ENCODE assay signal across 10 mouse cellular contexts in genomic region chr1:51216292-51217050, GRCm38 (mm10).
DNase-seq lines count a peak whose midpoint lies in the region; ATAC-seq and TF ChIP-seq lines count a peak whose summit lies in the region.
"Had no signal": no experiment of that assay in that cellular context is flagged by ENCODE, and none has a peak within 500 bp of the region (broad histone marks: within the 10 kb centered on the region; RNA-seq: fewer than 3 reads in every experiment).

No protein-coding gene starts in this region.

- no peak overlapping the region for H3K4me2 ChIP-seq in forebrain, embryonic 15.5 days (replicated peaks)
- H3K4me2 ChIP-seq in midbrain, embryonic 16.5 days (ENCODE audit: low read length), result no peak overlapping the region
- H3K4me2 ChIP-seq: liver, embryonic 11.5 days had no signal

- 76% methylated on average over 5 of the region's 5 CpGs for WGBS in kidney, adult 2 months
- 17% methylated on average over 5 of the region's 5 CpGs for WGBS in forebrain, embryonic 15.5 days
- WGBS in midbrain, embryonic 16.5 days, result 32% methylated on average over 5 of the region's 5 CpGs

- no peak overlapping the region for H3K27ac ChIP-seq in kidney, adult 2 months (ENCODE audit: insufficient read depth, low read depth, low read length)
- H3K27ac ChIP-seq in forebrain, embryonic 15.5 days (replicated peaks), result peak overlapping the region; percentile 54
- H3K27ac ChIP-seq in midbrain, embryonic 16.5 days (ENCODE audit: low read length), result 0 out of 2 replicates have a peak overlapping the region, but pooled peaks have one; percentile 23

- H3K27me3 ChIP-seq in kidney, adult 2 months (replicated peaks; ENCODE audit: control insufficient read depth, insufficient read depth, low read length), result no peaks in the 10 kb centered on the region
- H3K27me3 ChIP-seq in forebrain, embryonic 15.5 days, result no peaks in the 10 kb centered on the region
- no peaks in the 10 kb centered on the region for H3K27me3 ChIP-seq in midbrain, embryonic 16.5 days (ENCODE audit: control insufficient read depth, insufficient read depth, low read depth, low read length)

- no peak for TF ChIP-seq CTCF in kidney, adult 2 months (conservative IDR thresholded peaks at IDR 0.05; ENCODE audit: insufficient read depth, insufficient read length, low read depth, low read length)

- no peaks in the 10 kb centered on the region for H3K36me3 ChIP-seq in kidney, adult 2 months (ENCODE audit: control insufficient read depth, insufficient read depth, low read length)
- no peaks in the 10 kb centered on the region for H3K36me3 ChIP-seq in forebrain, embryonic 15.5 days
- H3K36me3 ChIP-seq in midbrain, embryonic 16.5 days (ENCODE audit: control insufficient read depth, insufficient read depth, low read length), result no peaks in the 10 kb centered on the region

- no peaks in the 10 kb centered on the region for H3K4me1 ChIP-seq in kidney, adult 2 months (ENCODE audit: control insufficient read depth, insufficient read depth, low read length)
- peaks cover 17% of the 10 kb centered on the region for H3K4me1 ChIP-seq in forebrain, embryonic 15.5 days
- peaks cover 12% of the 10 kb centered on the region for H3K4me1 ChIP-seq in midbrain, embryonic 16.5 days (ENCODE audit: control insufficient read depth, insufficient read depth, low read length)

- H3K9ac ChIP-seq in forebrain, embryonic 15.5 days (replicated peaks), result no peak overlapping the region
- no peak overlapping the region for H3K9ac ChIP-seq in midbrain, embryonic 16.5 days (ENCODE audit: low read depth, low read length)

- peak; percentile 96 for ATAC-seq in forebrain, embryonic 15.5 days (replicated peaks)
- peak; percentile 89 for ATAC-seq in midbrain, embryonic 16.5 days
- ATAC-seq: intestine, postnatal 0 days had no signal

- no peak for TF ChIP-seq POLR2A in kidney, adult 2 months (IDR thresholded peaks at IDR 0.05; ENCODE audit: low read depth, low read length)

- H3K4me3 ChIP-seq in kidney, adult 2 months (ENCODE audit: insufficient read depth, low read depth, low read length), result no peak overlapping the region
- no peak overlapping the region for H3K4me3 ChIP-seq in forebrain, embryonic 15.5 days
- no peak overlapping the region for H3K4me3 ChIP-seq in midbrain, embryonic 16.5 days (ENCODE audit: low read depth, low read length)

- peak; percentile 7 to 37 for DNase-seq in adrenal gland, adult (ENCODE audit: inconsistent age in 2 of 2, low spot score in 1 of 2)
- DNase-seq in adrenal gland, postnatal 4 days (ENCODE audit: low spot score in 2 of 2), result no peak
- peak; percentile 6 for DNase-seq in kidney, adult 2 months
- no peak for DNase-seq in kidney, adult 18-20 months
- no peak for DNase-seq in thymus, postnatal 36 days
- no peak for DNase-seq in ovary, postnatal 14 days (ENCODE audit: low spot score)

- no peaks in the 10 kb centered on the region for H3K9me3 ChIP-seq in forebrain, embryonic 15.5 days
- H3K9me3 ChIP-seq in midbrain, embryonic 16.5 days (replicated peaks; ENCODE audit: control insufficient read depth, low read length, poor library complexity, severe bottlenecking), result no peaks in the 10 kb centered on the region

Comparison
In these comparisons a context has a peak if more than half of its experiments do, and no peak if none do; other contexts are left out.
1. DNase-seq: peak in adrenal gland, adult (2 of 2) and kidney, adult 2 months (single experiment); none in adrenal gland, postnatal 4 days (0 of 2), kidney, adult 18-20 months (single experiment), thymus, postnatal 36 days (0 of 2) and ovary, postnatal 14 days (single experiment).